Mouse (Mus musculus) forebrain, embryonic 13.5 days (tissue): ENCODE measurements at regions not wholly inside any gene's neighbourhood (a gene's known extent, or its start where the extent isn't known, plus 50 kb on each side); places are given as distances from the start of the nearest gene placed in this dataset.

Source experiments
- ATAC-seq: fragments of 200-750 bp; cut with Nextera tagmentation; 2 replicates; pipeline ENCODE4 v1.8.0; 2017
- H3K27ac ChIP-seq: fragments of 300-500 bp; sonication (generic); 2 replicates; pipeline ENCODE4 v1.5.1; 2015; ENCODE audit warnings: inconsistent platforms, mild to moderate bottlenecking, moderate library complexity
- H3K27me3 ChIP-seq: fragments of 300-500 bp; sonication (generic); 2 replicates; pipeline ENCODE4 v1.6.1; 2015; ENCODE audit warnings: mild to moderate bottlenecking, inconsistent platforms
- H3K36me3 ChIP-seq: fragments of 300-500 bp; sonication (generic); 2 replicates; pipeline ENCODE4 v1.6.1; 2015; ENCODE audit warnings: mild to moderate bottlenecking, inconsistent platforms; ENCODE audit not compliant: poor library complexity, severe bottlenecking
- H3K4me1 ChIP-seq: fragments of 300-500 bp; sonication (generic); 2 replicates; pipeline ENCODE4 v1.6.1; 2015; ENCODE audit warnings: inconsistent platforms
- H3K4me2 ChIP-seq: fragments of 300-500 bp; sonication (generic); 2 replicates; pipeline ENCODE4 v1.6.1; 2015; ENCODE audit warnings: inconsistent platforms, mild to moderate bottlenecking, moderate library complexity
- H3K4me3 ChIP-seq: fragments of 300-500 bp; sonication (generic); 2 replicates; pipeline ENCODE4 v1.5.1; 2015; ENCODE audit warnings: mild to moderate bottlenecking, inconsistent platforms
- H3K9ac ChIP-seq: fragments of 300-500 bp; sonication (generic); 2 replicates; pipeline ENCODE4 v1.6.1; 2015; ENCODE audit warnings: mild to moderate bottlenecking, inconsistent platforms
- H3K9me3 ChIP-seq: fragments of 300-500 bp; sonication (generic); replicated peaks from 2 replicates; pipeline ENCODE4 v1.6.1; 2016; ENCODE audit warnings: inconsistent platforms
- WGBS: fragments of 180-500 bp; shearing (Covaris S2); methylation state at CpG from one replicate; pipeline ENCODE4 v1.1.7; 2015; 5-methylcytosine and 5-hydroxymethylcytosine counted together

GRCm38 (mm10) chr17:16101548-16101947 lies 270.7 kb upstream of the Rgmb start:
- Histone ChIP-seq H3K27me3 (no peaks in the 10 kb centered on the region), H3K36me3 (no peaks in the 10 kb centered on the region), H3K9me3 (no peaks in the 10 kb centered on the region), H3K9ac (no peak overlapping the region), H3K4me1 (no peaks in the 10 kb centered on the region), H3K4me3 (no peak overlapping the region), H3K4me2 (no peak overlapping the region), H3K27ac (no peak overlapping the region)
- ATAC-seq: no peak
- 89% methylated on average over 2 of the region's 2 CpGs for WGBS

GRCm38 (mm10) chr17:16092952-16093351 lies 262.1 kb upstream of the Rgmb start:
- Histone ChIP-seq H3K27ac (no peak overlapping the region), H3K27me3 (no peaks in the 10 kb centered on the region), H3K4me1 (peaks cover 7% of the 10 kb centered on the region), H3K9ac (no peak overlapping the region), H3K4me3 (no peak overlapping the region), H3K36me3 (no peaks in the 10 kb centered on the region), H3K4me2 (no peak overlapping the region), H3K9me3 (no peaks in the 10 kb centered on the region)
- ATAC-seq: no peak
- 92% methylated on average over 4 of the region's 4 CpGs for WGBS

- H3K4me2 ChIP-seq: 0 out of 2 replicates have a peak overlapping the region, but pooled peaks have one; percentile 32
- ATAC-seq: peak; percentile 60
Observed at GRCm38 (mm10) chr17:16089619-16090280, 258.9 kb upstream of the Rgmb start.

GRCm38 (mm10) chr17:16088879-16089618 lies 258.2 kb upstream of the Rgmb start:
- Histone ChIP-seq H3K4me2 (peak overlapping the region; percentile 32), H3K4me3 (no peak overlapping the region)

More at GRCm38 (mm10) chr17:16089619-16090280, 258.9 kb upstream of the Rgmb start:
- H3K27me3 ChIP-seq: no peaks in the 10 kb centered on the region
- no peak overlapping the region for H3K9ac ChIP-seq
- H3K4me3 ChIP-seq: no peak overlapping the region
- H3K9me3 ChIP-seq: no peaks in the 10 kb centered on the region
- H3K36me3 ChIP-seq: no peaks in the 10 kb centered on the region
- peaks cover 7% of the 10 kb centered on the region for H3K4me1 ChIP-seq
- H3K27ac ChIP-seq: peak overlapping the region; percentile 70; the same call in 1 of the 2 replicates
- 49% methylated on average over 8 of the region's 8 CpGs for WGBS

GRCm38 (mm10) chr17:16087046-16087445 lies 256.2 kb upstream of the Rgmb start:
- no peak for ATAC-seq
- Histone ChIP-seq H3K4me2 (no peak overlapping the region), H3K36me3 (no peaks in the 10 kb centered on the region), H3K9me3 (no peaks in the 10 kb centered on the region), H3K27me3 (no peaks in the 10 kb centered on the region), H3K4me1 (peaks cover 7% of the 10 kb centered on the region), H3K27ac (no peak overlapping the region), H3K4me3 (no peak overlapping the region), H3K9ac (no peak overlapping the region)
- WGBS: 84% methylated on average over 2 of the region's 2 CpGs

More at GRCm38 (mm10) chr17:16088879-16089618, 258.2 kb upstream of the Rgmb start:
- ATAC-seq: peak; percentile 99
- Histone ChIP-seq H3K27ac (peak overlapping the region; percentile 70), H3K36me3 (no peaks in the 10 kb centered on the region), H3K9me3 (no peaks in the 10 kb centered on the region), H3K4me1 (peaks cover 7% of the 10 kb centered on the region), H3K9ac (no peak overlapping the region), H3K27me3 (no peaks in the 10 kb centered on the region)
- WGBS: 12% methylated on average over 5 of the region's 5 CpGs

GRCm38 (mm10) chr17:16082842-16083241 lies 252.0 kb upstream of the Rgmb start:
- 36% methylated on average over 3 of the region's 3 CpGs for WGBS
- Histone ChIP-seq H3K4me1 (0 out of 2 replicates have a peak, but pooled peaks cover 2% of the 10 kb centered on the region), H3K4me2 (no peak overlapping the region), H3K27me3 (no peaks in the 10 kb centered on the region), H3K9me3 (no peaks in the 10 kb centered on the region), H3K27ac (no peak overlapping the region), H3K4me3 (no peak overlapping the region), H3K36me3 (no peaks in the 10 kb centered on the region), H3K9ac (no peak overlapping the region)
- peak; percentile 13; the same call in 1 of the 2 replicates for ATAC-seq

- no peak overlapping the region for H3K4me2 ChIP-seq
- no peaks in the 10 kb centered on the region for H3K27me3 ChIP-seq
- H3K9ac ChIP-seq: no peak overlapping the region
- no peak for ATAC-seq
- 80% methylated on average over 3 of the region's 3 CpGs for WGBS
- no peaks in the 10 kb centered on the region for H3K9me3 ChIP-seq
- H3K27ac ChIP-seq: no peak overlapping the region
- H3K36me3 ChIP-seq: no peaks in the 10 kb centered on the region
- H3K4me3 ChIP-seq: no peak overlapping the region
- H3K4me1 ChIP-seq: 0 out of 2 replicates have a peak, but pooled peaks cover 2% of the 10 kb centered on the region
Observed at GRCm38 (mm10) chr17:16078549-16078948, 247.7 kb upstream of the Rgmb start.

- H3K27me3 ChIP-seq: no peaks in the 10 kb centered on the region
- no peaks in the 10 kb centered on the region for H3K9me3 ChIP-seq
- no peaks in the 10 kb centered on the region for H3K36me3 ChIP-seq
- no peak overlapping the region for H3K4me2 ChIP-seq
- no peaks in the 10 kb centered on the region for H3K4me1 ChIP-seq
- H3K27ac ChIP-seq: no peak overlapping the region
- WGBS: 64% methylated on average over 1 of the region's 1 CpGs
- ATAC-seq: 0 out of 2 replicates have a peak, but pooled peaks have one; percentile 41
- no peak overlapping the region for H3K9ac ChIP-seq
- no peak overlapping the region for H3K4me3 ChIP-seq
Observed at GRCm38 (mm10) chr17:16069334-16069733, 238.5 kb upstream of the Rgmb start.

GRCm38 (mm10) chr17:16067858-16068257 lies 237.0 kb upstream of the Rgmb start:
- no peak overlapping the region for H3K9ac ChIP-seq
- 95% methylated on average over 2 of the region's 2 CpGs for WGBS
- no peak for ATAC-seq
- H3K27me3 ChIP-seq: no peaks in the 10 kb centered on the region
- H3K4me2 ChIP-seq: no peak overlapping the region
- no peak overlapping the region for H3K4me3 ChIP-seq
- H3K4me1 ChIP-seq: no peaks in the 10 kb centered on the region
- no peaks in the 10 kb centered on the region for H3K9me3 ChIP-seq
- H3K36me3 ChIP-seq: no peaks in the 10 kb centered on the region
- H3K27ac ChIP-seq: no peak overlapping the region

GRCm38 (mm10) chr17:16054481-16054880 lies 223.6 kb upstream of the Rgmb start:
- Histone ChIP-seq H3K9me3 (no peaks in the 10 kb centered on the region), H3K36me3 (no peaks in the 10 kb centered on the region), H3K27ac (no peak overlapping the region), H3K27me3 (no peaks in the 10 kb centered on the region), H3K4me1 (no peaks in the 10 kb centered on the region), H3K4me3 (no peak overlapping the region), H3K9ac (no peak overlapping the region), H3K4me2 (no peak overlapping the region)
- WGBS: 57% methylated on average over 3 of the region's 3 CpGs
- ATAC-seq: no peak

GRCm38 (mm10) chr17:16051713-16052112 lies 220.9 kb upstream of the Rgmb start:
- H3K4me3 ChIP-seq: no peak overlapping the region
- H3K4me1 ChIP-seq: no peaks in the 10 kb centered on the region
- H3K9me3 ChIP-seq: no peaks in the 10 kb centered on the region
- no peak for ATAC-seq
- H3K4me2 ChIP-seq: no peak overlapping the region
- no peaks in the 10 kb centered on the region for H3K27me3 ChIP-seq
- H3K9ac ChIP-seq: no peak overlapping the region
- H3K36me3 ChIP-seq: no peaks in the 10 kb centered on the region
- 73% methylated on average over 5 of the region's 5 CpGs for WGBS
- no peak overlapping the region for H3K27ac ChIP-seq

- Histone ChIP-seq H3K4me1 (no peaks in the 10 kb centered on the region), H3K4me3 (no peak overlapping the region), H3K9me3 (no peaks in the 10 kb centered on the region), H3K27me3 (no peaks in the 10 kb centered on the region), H3K4me2 (no peak overlapping the region), H3K27ac (no peak overlapping the region), H3K36me3 (no peaks in the 10 kb centered on the region), H3K9ac (no peak overlapping the region)
- ATAC-seq: no peak
- 38% methylated on average over 5 of the region's 5 CpGs for WGBS
Observed at GRCm38 (mm10) chr17:16041542-16042251, 210.9 kb upstream of the Rgmb start.
